Mouse (Mus musculus): Measurements from ENCODE around the gene Acoxl. TPM values are rescaled to one million over a fixed set of nuclear protein-coding genes. Genes with fewer than 3 reads are reported as not detected.

The Acoxl gene
- polyA plus RNA-seq, 1 experiment from 2014 or later = not detected

GRCm38 (mm10) chr2:127976276-127976675 lies 137.6 kb downstream of the Acoxl start:
- Histone ChIP-seq H3K4me3 (no peak overlapping the region), H3K36me3 (ENCODE audit: poor library complexity, severe bottlenecking) (no peaks in the 10 kb centered on the region), H3K27ac (no peak overlapping the region), H3K4me1 (no peaks in the 10 kb centered on the region), H3K27me3 (no peaks in the 10 kb centered on the region), H3K4me2 (no peak overlapping the region), H3K9ac (no peak overlapping the region), H3K9me3 (replicated peaks) (no peaks in the 10 kb centered on the region)
- no peak for ATAC-seq
- WGBS = 89% methylated on average over 1 of the region's 1 CpGs

GRCm38 (mm10) chr2:127978601-127979230 lies 140.0 kb downstream of the Acoxl start:
- no peaks in the 10 kb centered on the region for H3K9me3 ChIP-seq (replicated peaks)
- H3K4me1 ChIP-seq = no peaks in the 10 kb centered on the region
- H3K9ac ChIP-seq = no peak overlapping the region
- ATAC-seq = no peak
- no peaks in the 10 kb centered on the region for H3K36me3 ChIP-seq (ENCODE audit: poor library complexity, severe bottlenecking)
- no peak overlapping the region for H3K27ac ChIP-seq
- 87% methylated on average over 7 of the region's 7 CpGs for WGBS
- H3K27me3 ChIP-seq = no peaks in the 10 kb centered on the region
- H3K4me3 ChIP-seq = no peak overlapping the region
- no peak overlapping the region for H3K4me2 ChIP-seq

GRCm38 (mm10) chr2:127982610-127983009 lies 143.9 kb downstream of the Acoxl start:
- no peaks in the 10 kb centered on the region for H3K4me1 ChIP-seq
- H3K9ac ChIP-seq = no peak overlapping the region
- H3K27ac ChIP-seq = no peak overlapping the region
- 93% methylated on average over 3 of the region's 3 CpGs for WGBS
- H3K4me3 ChIP-seq = no peak overlapping the region
- H3K9me3 ChIP-seq (replicated peaks) = no peaks in the 10 kb centered on the region
- no peaks in the 10 kb centered on the region for H3K36me3 ChIP-seq (ENCODE audit: poor library complexity, severe bottlenecking)
- no peak for ATAC-seq
- H3K27me3 ChIP-seq = no peaks in the 10 kb centered on the region
- H3K4me2 ChIP-seq = no peak overlapping the region

GRCm38 (mm10) chr2:127983301-127983700 lies 144.6 kb downstream of the Acoxl start:
- Histone ChIP-seq H3K27me3 (no peaks in the 10 kb centered on the region), H3K27ac (no peak overlapping the region), H3K9ac (no peak overlapping the region), H3K4me1 (no peaks in the 10 kb centered on the region), H3K36me3 (ENCODE audit: poor library complexity, severe bottlenecking) (no peaks in the 10 kb centered on the region), H3K4me2 (no peak overlapping the region), H3K4me3 (no peak overlapping the region), H3K9me3 (replicated peaks) (no peaks in the 10 kb centered on the region)
- no peak for ATAC-seq
- WGBS = 94% methylated on average over 4 of the region's 4 CpGs

GRCm38 (mm10) chr2:127983981-127984380 lies 145.3 kb downstream of the Acoxl start:
- H3K9me3 ChIP-seq (replicated peaks) = no peaks in the 10 kb centered on the region
- H3K36me3 ChIP-seq (ENCODE audit: poor library complexity, severe bottlenecking) = no peaks in the 10 kb centered on the region
- no peak for ATAC-seq
- H3K4me1 ChIP-seq = no peaks in the 10 kb centered on the region
- no peak overlapping the region for H3K4me2 ChIP-seq
- H3K27ac ChIP-seq = no peak overlapping the region
- no peak overlapping the region for H3K4me3 ChIP-seq
- H3K9ac ChIP-seq = no peak overlapping the region
- WGBS = 96% methylated on average over 1 of the region's 1 CpGs
- H3K27me3 ChIP-seq = no peaks in the 10 kb centered on the region

- Histone ChIP-seq H3K4me2 (no peak overlapping the region), H3K4me3 (no peak overlapping the region), H3K4me1 (no peaks in the 10 kb centered on the region), H3K27me3 (no peaks in the 10 kb centered on the region), H3K27ac (no peak overlapping the region), H3K9ac (no peak overlapping the region), H3K36me3 (ENCODE audit: poor library complexity, severe bottlenecking) (no peaks in the 10 kb centered on the region), H3K9me3 (replicated peaks) (no peaks in the 10 kb centered on the region)
- ATAC-seq = no peak
- WGBS = 40% methylated on average over 4 of the region's 4 CpGs
Measured at GRCm38 (mm10) chr2:127987706-127988105, 149.0 kb downstream of the Acoxl start.

- no peak overlapping the region for H3K4me3 ChIP-seq
- no peaks in the 10 kb centered on the region for H3K36me3 ChIP-seq (ENCODE audit: poor library complexity, severe bottlenecking)
- H3K27ac ChIP-seq = no peak overlapping the region
- WGBS = 48% methylated on average over 6 of the region's 6 CpGs
- H3K4me2 ChIP-seq = no peak overlapping the region
- no peaks in the 10 kb centered on the region for H3K27me3 ChIP-seq
- H3K4me1 ChIP-seq = no peaks in the 10 kb centered on the region
- H3K9ac ChIP-seq = no peak overlapping the region
- no peaks in the 10 kb centered on the region for H3K9me3 ChIP-seq (replicated peaks)
- ATAC-seq = no peak
Measured at GRCm38 (mm10) chr2:127990856-127991479, 152.3 kb downstream of the Acoxl start.

GRCm38 (mm10) chr2:127991656-127992055 lies 153.0 kb downstream of the Acoxl start:
- ATAC-seq = no peak
- Histone ChIP-seq H3K4me3 (no peak overlapping the region), H3K36me3 (ENCODE audit: poor library complexity, severe bottlenecking) (no peaks in the 10 kb centered on the region), H3K27me3 (no peaks in the 10 kb centered on the region), H3K9me3 (replicated peaks) (no peaks in the 10 kb centered on the region), H3K4me2 (no peak overlapping the region), H3K27ac (no peak overlapping the region), H3K9ac (no peak overlapping the region), H3K4me1 (no peaks in the 10 kb centered on the region)
- WGBS = 94% methylated on average over 1 of the region's 1 CpGs

GRCm38 (mm10) chr2:128008662-128009423 lies 170.2 kb downstream of the Acoxl start:
- H3K4me1 ChIP-seq = no peaks in the 10 kb centered on the region
- no peak for ATAC-seq

GRCm38 (mm10) chr2:128014613-128015012 lies 175.9 kb downstream of the Acoxl start:
- Histone ChIP-seq H3K27me3 (no peaks in the 10 kb centered on the region), H3K4me2 (no peak overlapping the region), H3K36me3 (ENCODE audit: poor library complexity, severe bottlenecking) (no peaks in the 10 kb centered on the region), H3K9ac (no peak overlapping the region), H3K27ac (no peak overlapping the region), H3K4me3 (no peak overlapping the region), H3K4me1 (no peaks in the 10 kb centered on the region), H3K9me3 (replicated peaks) (no peaks in the 10 kb centered on the region)
- no peak for ATAC-seq
- WGBS = 70% methylated on average over 2 of the region's 2 CpGs

More at GRCm38 (mm10) chr2:128008662-128009423, 170.2 kb downstream of the Acoxl start:
- no peaks in the 10 kb centered on the region for H3K9me3 ChIP-seq (replicated peaks)
- H3K36me3 ChIP-seq (ENCODE audit: poor library complexity, severe bottlenecking) = no peaks in the 10 kb centered on the region
- H3K27ac ChIP-seq = no peak overlapping the region
- H3K27me3 ChIP-seq = no peaks in the 10 kb centered on the region
- no peak overlapping the region for H3K4me3 ChIP-seq
- WGBS = 92% methylated on average over 17 of the region's 17 CpGs
- H3K9ac ChIP-seq = no peak overlapping the region
- no peak overlapping the region for H3K4me2 ChIP-seq

GRCm38 (mm10) chr2:128015602-128016001 lies 176.9 kb downstream of the Acoxl start:
- no peak overlapping the region for H3K4me2 ChIP-seq
- no peak overlapping the region for H3K4me3 ChIP-seq
- H3K27me3 ChIP-seq = no peaks in the 10 kb centered on the region
- H3K4me1 ChIP-seq = peaks cover 6% of the 10 kb centered on the region
- no peak overlapping the region for H3K9ac ChIP-seq
- ATAC-seq = no peak
- no peaks in the 10 kb centered on the region for H3K9me3 ChIP-seq (replicated peaks)
- H3K27ac ChIP-seq = no peak overlapping the region
- WGBS = 87% methylated on average over 8 of the region's 8 CpGs
- no peaks in the 10 kb centered on the region for H3K36me3 ChIP-seq (ENCODE audit: poor library complexity, severe bottlenecking)

- Histone ChIP-seq H3K4me2 (no peak overlapping the region), H3K9ac (no peak overlapping the region), H3K4me3 (no peak overlapping the region), H3K36me3 (ENCODE audit: poor library complexity, severe bottlenecking) (no peaks in the 10 kb centered on the region), H3K4me1 (peaks cover 12% of the 10 kb centered on the region), H3K27ac (no peak overlapping the region), H3K9me3 (replicated peaks) (no peaks in the 10 kb centered on the region), H3K27me3 (no peaks in the 10 kb centered on the region)
- WGBS = 28% methylated on average over 7 of the region's 7 CpGs
- ATAC-seq = no peak
Measured at GRCm38 (mm10) chr2:128020039-128020907, 181.6 kb downstream of the Acoxl start.
